Mouse (Mus musculus) spleen, postnatal 10 days (tissue): ENCODE measurements around the gene Crip1.

Experiments
- DNase-seq, 2 experiments: peaks; one replicate each; pipeline ENCODE4 v3.0.0; 2021 to 2022; ENCODE audit warnings: low spot score in 2 of 2

The Crip1 gene

DNA sequence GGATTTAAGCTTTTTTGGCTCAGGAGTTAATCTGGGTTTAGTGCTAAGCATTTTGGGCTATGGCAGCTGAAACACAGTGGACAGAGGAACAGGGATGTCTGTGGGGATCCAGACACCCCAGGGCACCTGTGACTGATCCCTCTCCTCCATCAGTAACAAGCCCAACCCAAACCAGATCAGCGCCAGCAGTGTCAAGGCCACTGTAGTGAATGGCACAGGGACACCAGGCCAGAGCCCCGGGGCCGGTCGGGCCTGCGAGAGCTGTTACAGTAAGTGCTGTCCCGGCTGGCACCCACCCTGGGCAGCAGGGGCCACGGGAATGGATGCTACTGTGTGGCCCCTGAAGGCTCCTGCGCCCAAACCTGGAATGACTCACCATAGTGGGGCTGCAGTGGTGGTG is 15.4 kb upstream of the Crip1 start:
- no peak for DNase-seq

- no peak for DNase-seq
These were observed 14.5 kb upstream of the Crip1 start for GRCm38 (mm10) chr12:113131601-113132000.

DNA sequence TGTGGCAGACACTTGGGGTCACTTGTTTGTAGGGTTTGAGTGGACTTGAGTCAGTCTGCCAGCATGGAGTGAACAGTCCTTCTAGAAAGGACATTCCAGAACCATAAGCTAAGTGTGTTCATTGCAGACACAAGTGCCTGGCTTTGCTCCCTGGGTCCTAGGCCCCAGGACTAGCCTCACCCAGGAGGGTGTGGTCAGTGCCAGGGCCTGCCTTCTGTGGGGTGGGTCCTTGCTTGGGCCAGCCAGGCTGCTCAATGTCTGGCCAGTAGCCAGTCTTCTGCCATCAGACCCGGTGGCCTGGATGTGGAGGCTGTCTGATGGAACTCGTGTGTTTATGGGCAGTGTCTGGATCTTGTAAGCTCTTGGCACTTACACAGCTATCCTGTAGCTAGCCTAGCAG is 13.5 kb upstream of the Crip1 start:
- DNase-seq, result no peak

GRCm38 (mm10) chr12:113133260-113133659 is 12.9 kb upstream of the Crip1 start:
- DNase-seq, result no peak

DNA sequence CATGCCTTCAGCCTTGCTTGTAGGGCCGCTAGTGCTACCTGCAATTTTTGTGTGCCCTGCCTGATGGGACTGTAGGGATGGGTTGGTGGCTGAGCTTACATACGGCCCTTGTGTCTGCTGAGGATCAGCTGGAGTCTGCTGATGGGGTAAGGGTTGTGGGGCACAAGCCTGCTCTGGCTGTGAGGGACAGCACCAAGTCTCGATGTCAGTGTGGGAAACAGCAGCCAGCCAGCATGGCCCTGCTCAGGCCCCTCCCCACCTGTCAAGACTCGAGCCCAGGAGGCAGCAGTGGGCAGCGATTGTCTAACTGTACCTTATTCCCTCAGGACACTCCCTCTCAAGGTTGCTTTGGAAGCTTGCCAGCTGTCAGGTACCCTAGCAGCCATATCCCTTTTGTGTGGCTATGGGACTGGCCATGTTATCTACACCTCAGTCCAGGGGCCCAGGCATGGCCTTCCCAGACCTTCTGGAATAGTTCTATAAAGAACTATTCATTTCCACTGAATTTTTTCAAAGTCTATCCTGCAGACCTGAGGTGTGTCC is 12.2 kb upstream of the Crip1 start:
- no peak for DNase-seq

DNA sequence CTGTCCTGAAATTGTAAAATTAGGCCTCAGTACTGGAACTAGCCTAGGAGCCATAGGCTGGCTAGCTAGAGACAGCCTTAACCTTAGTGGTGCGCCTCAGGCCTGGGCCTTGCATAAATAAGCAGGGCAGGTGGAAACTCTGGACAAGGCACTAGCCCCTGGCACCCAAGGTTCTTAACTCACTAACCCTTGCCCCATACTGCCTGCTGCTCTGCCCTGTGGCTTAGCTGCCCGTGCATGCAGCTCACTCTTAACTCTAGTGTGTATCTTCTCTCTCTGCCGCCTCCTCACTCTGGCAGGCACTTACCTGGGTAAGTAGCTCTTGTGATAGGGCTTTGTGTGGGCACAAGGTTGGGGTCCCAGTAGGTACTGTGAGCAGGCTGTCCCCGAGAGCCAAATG is 11.6 kb upstream of the Crip1 start:
- DNase-seq, result no peak

- DNase-seq, result no peak
These were observed 10.7 kb upstream of the Crip1 start for GRCm38 (mm10) chr12:113135401-113135800.

DNA sequence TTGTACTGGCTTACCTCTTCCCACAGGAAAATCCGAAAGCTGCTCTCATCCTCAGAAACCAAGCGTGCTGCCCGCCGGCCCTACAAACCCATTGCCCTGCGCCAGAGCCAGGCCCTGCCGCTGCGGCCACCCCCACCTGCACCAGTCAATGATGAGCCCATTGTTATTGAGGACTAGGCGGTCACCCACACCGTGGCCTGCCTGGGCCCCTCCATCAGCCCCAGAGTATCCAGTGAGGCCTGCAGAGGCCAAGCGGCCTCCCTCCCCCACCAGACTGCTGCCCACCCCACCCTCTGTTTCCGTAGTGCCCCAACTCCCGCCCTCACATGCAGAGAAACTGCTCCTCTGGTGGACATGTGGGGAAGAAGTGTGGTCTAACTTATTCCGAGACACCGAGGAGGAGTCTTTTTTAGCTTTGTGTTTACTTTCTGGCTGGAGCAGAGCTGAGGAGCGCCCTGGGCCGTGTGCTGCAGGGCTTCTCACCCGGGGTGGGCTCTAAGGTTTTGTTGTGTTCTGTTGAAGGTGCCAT is 9.6 kb upstream of the Crip1 start:
- no peak for DNase-seq

- no peak for DNase-seq
These were observed 8.6 kb upstream of the Crip1 start for GRCm38 (mm10) chr12:113137260-113138213.

GRCm38 (mm10) chr12:113138291-113138690 is 7.8 kb upstream of the Crip1 start:
- no peak for DNase-seq

DNA sequence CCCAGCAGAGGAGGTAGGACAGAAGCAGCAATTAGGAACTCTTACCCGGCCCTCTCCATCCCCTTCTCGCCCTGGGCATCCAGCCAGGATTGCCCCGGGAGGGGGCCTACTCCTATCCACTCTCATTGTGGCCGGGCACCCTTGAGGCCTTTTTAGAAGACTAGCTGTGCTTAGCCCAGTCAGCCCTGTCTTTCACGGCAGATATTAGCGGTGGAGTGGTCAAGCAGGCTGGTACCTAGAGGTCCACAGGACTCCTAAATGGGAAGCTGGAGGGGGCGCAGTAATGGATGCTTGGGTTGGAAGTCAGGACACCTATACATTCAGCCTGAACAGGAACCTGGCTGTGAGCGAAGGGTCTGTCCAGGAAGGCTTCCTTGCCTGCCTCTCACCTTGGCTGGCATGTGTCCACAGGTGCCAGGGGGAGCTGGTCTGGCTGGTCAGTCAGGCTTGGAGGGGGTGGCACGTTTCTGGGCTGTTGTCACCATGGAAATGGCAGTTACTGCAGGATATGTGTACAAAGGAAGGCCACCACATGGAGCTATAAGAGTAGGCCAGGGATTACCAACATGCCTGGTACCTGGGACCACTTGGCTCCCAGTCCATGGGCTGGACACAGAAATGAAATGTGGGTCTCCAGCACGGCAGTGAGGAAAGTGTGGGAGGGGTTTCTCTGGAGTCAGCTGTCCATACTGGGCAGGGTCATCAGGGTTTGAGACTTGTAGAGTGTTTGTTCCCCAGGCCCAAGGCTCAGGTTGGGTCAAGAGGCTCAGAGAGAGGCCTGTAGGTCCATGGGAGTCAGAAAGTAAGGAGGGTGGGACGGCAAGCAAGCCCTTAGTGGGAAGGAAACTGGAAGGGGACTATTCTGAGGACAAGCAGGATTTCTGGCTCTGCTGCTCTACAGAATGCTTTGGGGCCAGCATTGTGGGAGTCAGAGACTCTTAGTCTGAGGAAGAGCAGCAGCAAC is 6.9 kb upstream of the Crip1 start:
- no peak for DNase-seq

- peak; percentile 80 to 89 for DNase-seq
These were observed 6.1 kb upstream of the Crip1 start, which contains the start of gene Crip2 for GRCm38 (mm10) chr12:113139908-113140615. TSS of gene Crip2 (plus strand) at chr12:113140236.

GRCm38 (mm10) chr12:113140616-113141411 is 5.3 kb upstream of the Crip1 start:
- no peak for DNase-seq

GRCm38 (mm10) chr12:113141531-113141973 is 4.6 kb upstream of the Crip1 start:
- DNase-seq, result peak in 1 of 2 experiments; percentile 34

GRCm38 (mm10) chr12:113142021-113142975 is 3.8 kb upstream of the Crip1 start:
- DNase-seq, result no peak

DNA sequence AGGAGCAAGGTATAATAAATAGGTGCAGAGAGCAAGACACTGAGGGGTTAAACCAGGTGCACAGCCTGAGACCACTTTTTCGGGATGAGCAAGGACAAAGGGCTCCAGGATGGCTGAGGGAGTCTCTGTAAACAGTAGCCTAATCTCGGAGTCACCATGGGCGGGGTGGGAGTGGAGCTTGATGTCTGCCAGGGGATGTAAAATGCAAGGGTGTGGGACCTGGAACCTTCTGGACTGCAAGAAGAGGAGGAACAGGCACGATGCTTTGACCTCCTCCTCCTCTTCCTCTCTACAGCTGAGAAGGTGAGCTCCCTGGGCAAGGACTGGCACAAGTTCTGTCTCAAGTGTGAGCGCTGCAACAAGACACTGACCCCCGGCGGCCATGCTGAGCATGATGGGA is 3.0 kb upstream of the Crip1 start:
- DNase-seq, result no peak

DNA sequence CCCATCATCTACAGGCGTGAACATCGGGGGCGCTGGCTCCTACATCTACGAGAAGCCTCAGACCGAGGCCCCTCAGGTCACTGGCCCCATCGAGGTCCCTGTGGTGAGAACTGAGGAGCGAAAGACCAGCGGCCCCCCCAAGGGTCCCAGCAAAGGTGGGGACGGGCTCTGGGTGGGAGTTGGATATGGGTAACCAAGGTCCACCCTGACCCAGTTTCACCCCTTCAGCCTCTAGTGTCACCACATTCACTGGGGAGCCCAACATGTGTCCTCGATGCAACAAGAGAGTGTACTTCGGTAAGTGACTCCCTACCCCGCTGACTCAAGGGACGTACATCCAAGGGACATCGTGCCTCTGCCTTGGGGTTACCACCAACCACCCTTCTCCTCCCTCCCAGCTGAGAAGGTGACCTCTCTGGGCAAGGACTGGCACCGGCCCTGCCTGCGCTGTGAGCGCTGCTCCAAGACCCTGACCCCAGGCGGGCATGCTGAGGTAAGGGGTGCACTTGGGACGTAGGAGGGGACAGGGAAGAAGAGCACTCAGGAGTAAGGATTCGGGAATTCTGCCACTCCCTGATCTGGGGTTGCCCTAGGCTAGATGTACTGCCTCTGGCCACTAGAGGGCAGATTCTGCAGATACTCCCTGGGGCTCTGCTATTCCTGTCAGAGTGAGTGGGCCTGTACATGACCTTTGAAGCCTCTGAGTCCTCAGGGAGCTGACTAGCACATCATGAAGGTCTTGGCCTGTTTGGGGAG is 1.9 kb upstream of the Crip1 start:
- DNase-seq, result peak in 1 of 2 experiments; percentile 65

GRCm38 (mm10) chr12:113144886-113145285 is 1.2 kb upstream of the Crip1 start:
- no peak for DNase-seq
